Mouse (Mus musculus) ES-Bruce4 (cell line): ENCODE data around the gene 4930550C14Rik.
A peak's percentile ranks its signal among the peaks of the same experiment; 100 is the strongest.

Experiments used
- CTCF ChIP-seq: IDR thresholded peaks from one replicate; pipeline ENCODE4 v1.8.1; 2011; ENCODE audit warnings: low read depth, low read length
- EP300 ChIP-seq: IDR thresholded peaks from 2 replicates; pipeline ENCODE4 v1.6.1; 2011; ENCODE audit warnings: low read depth, low read length; ENCODE audit not compliant: insufficient read depth
- POLR2A ChIP-seq: IDR thresholded peaks from one replicate; pipeline ENCODE4 v1.8.1; 2011; ENCODE audit warnings: low read length; ENCODE audit not compliant: insufficient read depth

DNA sequence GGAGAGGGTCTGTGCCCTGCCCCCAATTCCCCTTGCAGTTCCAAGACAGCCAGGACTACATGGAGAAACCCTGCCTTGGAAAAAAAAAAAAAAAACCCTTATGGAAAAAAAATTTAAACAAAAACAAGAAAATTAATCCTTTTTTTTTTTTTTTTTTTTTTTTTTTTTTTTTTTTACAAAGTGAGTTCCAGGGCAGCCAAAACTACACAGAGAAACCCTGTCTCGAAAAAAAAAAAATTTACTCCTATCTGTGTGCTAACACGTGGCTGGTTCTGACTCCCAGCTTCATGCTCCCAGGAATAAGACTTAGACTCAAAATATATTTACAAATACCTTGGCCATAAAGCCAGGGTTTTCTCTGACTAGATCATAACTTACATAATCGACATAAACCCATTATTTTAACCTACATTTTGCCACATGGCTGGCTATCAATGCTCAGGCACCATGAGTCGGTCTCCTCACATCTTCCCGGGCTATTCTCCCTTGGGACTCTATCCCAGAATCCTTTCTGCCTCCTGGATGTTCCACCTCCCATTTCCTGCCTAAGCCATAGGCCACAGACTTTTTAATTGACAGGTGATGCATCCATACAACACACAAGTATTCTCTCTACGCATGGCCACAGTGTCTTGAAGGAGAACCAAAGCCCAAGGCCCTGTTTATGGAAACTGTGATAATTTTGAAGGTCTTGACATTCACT, 2.1 kb downstream of the 4930550C14Rik start:
- TF ChIP-seq CTCF (no peak), POLR2A (peak; percentile 84), EP300 (no peak)
